Mouse (Mus musculus) megakaryocyte, embryonic 14.5 days (primary cell): ENCODE measurements at regions not wholly inside any gene's neighbourhood (a gene's known extent, or its start where the extent isn't known, plus 50 kb on each side); places are given as distances from the start of the nearest gene placed in this dataset.

ENCODE experiments used
- FLI1 ChIP-seq: IDR thresholded peaks from 2 replicates; pipeline ENCODE4 v1.6.1; 2012; ENCODE audit warnings: low read length, inconsistent platforms, mixed read lengths
- GATA1 ChIP-seq: IDR thresholded peaks from 3 replicates; pipeline ENCODE4 v1.6.1; 2012; ENCODE audit warnings: mixed read lengths, low read length, inconsistent platforms, borderline replicate concordance

- no peak for TF ChIP-seq GATA1
- TF ChIP-seq FLI1 = no peak
These were observed 404.3 kb downstream of the Rpl36a-ps1 start for GRCm38 (mm10) chr14:98589846-98590245.
